Mouse (Mus musculus) adrenal gland, postnatal 10 days (tissue): ENCODE measurements around the gene Bcas1. TPM values are rescaled to one million over a fixed set of nuclear protein-coding genes. Genes with fewer than 3 reads are reported as not detected.
"Not testable (repeated sequence)": the region's sequence is repeated elsewhere in the genome, so short reads cannot be mapped to it uniquely, and the experiment has no call there.

Source experiments
- DNase-seq: peaks from one replicate; pipeline ENCODE4 v3.0.0; 2021; ENCODE audit warnings: mixed read lengths
- long read RNA-seq, 2 experiments: library from polyadenylated mRNA; stranded (forward); transcript quantifications; one replicate each; pipeline ENCODE4 v2.0.0; 2021
- total RNA-seq, 2 experiments: library from RNA; stranded (reverse); gene quantifications; 2 replicates each; pipeline ENCODE4 v1.2.3; 2021

Gene Bcas1
- total RNA-seq = under 1 TPM; 0.90 to 0.91 TPM
- long read RNA-seq, experiment 1, partial matches to known transcripts = 1 of 1 reads
- long read RNA-seq, experiment 1, other reads (novel, unspliced or antisense) = 0 of 1 reads
- long read RNA-seq, experiment 2 = 0 reads

DNA sequence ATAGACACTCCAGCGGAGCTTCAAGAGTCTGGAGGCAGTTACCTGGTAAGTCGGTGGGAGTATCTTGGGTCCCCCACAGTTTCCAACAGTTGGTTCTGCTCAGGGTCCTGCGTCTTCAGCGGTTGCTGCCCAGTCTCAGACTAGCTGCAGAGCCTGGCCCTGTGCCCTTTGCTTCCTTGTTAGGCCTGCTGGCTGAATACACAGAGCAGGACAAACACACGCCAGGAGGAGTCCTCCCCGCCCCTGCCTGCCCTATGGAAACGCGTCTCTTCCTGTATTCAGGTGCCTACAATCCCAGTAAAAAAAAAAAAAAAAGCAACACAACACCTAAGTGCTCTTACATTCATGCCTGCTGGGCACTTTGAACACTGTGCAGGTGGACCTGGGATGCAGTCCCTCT lies at the start of gene Bcas1:
Gene Bcas1 (minus strand): TSS at position 142 of the 400 bp plus-strand sequence.
- DNase-seq = no peak

DNA sequence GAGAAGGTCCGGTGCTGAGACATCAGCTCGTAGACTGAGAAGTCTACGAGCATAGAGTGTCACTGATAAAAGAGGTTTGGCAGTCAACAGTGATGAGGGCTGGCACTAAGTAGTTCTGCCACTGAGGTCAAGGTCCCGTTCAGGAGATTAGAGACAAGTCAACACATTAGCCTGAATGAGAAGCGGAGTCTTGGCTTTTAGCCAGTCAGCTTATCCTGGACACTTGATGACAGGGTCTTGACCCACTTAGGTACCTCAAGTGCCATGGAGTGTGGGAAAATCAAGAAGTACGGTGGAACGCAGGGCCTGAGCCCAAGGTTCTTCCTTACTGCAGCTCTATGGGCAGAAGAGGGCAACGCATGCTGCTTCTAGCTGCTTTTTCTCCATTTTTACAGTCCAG lies 49.0 kb upstream of the Bcas1 start:
- no peak for DNase-seq

DNA sequence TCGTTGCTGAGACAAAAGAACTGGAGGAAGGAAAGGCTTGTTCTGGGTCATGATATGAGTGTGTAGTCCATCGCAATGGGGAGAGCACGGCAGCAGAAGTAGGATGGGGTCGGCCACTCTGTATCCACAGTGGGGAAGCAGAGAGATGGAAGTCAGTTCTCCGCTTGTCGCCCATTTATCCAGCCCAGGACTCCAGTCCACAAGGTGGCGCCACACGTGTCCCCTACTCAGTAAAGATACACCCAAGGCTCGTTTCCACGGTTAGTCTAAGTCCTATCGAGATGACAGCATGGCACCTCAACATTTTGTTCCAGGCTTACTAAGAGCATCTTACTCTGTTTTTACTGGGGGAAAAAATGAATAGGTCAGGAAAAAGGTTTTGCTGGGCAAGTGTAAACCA lies 48.6 kb upstream of the Bcas1 start:
- DNase-seq = no peak

DNA sequence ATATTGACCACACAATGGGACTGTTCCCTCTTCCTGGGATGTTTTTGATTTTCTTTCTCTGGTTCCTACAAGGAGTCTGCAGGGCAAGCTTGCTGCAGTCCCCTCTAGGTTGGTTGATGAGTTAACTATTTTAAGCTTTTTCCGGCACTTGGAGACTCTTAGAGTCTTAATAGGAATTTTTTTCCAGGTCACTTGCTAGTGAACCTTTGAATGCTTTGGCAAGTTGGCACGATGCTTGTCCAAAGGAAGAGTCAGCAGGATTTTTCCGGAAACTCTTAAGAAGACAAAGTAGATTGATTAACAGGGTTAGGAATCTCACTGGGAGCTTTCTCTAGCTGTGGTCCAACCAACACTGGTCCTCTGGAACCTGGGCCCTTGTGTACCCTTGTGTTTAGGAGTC lies 47.5 kb upstream of the Bcas1 start:
- no peak for DNase-seq

DNA sequence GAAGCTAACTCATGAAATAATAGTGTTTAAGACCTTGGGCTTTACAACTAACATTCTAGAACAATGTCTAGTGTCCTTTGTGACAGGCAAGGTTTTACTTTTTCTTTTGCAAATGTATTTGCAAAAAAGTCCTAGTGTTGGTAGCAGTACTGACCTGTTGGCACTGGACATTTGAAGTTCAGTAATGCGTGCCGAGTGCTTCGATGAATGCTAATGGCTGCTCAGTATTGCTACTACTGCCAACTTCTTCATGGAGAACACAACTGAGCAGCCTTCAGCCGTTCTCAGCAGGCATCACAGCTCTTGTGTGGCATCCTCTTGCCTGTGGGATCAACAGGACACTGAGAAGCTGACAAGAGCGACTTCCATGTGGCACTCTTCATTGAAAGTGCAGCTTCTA lies 46.5 kb upstream of the Bcas1 start:
- DNase-seq = no peak

DNA sequence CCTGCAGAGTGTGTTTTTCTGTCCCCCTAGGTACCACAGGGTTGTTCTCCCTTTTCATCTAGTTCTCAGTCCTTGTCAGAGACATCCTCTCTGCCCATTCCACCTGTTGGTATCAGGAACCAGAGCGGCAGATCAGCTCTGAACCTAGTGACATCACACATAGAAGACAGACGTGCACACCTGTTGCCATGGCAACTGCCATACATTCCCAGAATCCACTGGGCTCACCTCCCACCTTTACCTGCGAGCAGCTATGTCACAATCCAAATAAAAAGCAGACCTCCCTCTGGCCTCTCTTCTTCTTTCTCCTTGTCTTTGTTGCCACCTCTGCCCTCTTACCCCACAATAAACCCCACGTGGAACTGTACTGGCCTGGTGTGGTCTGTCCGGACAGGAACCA lies 42.9 kb upstream of the Bcas1 start:
- DNase-seq = no peak

DNA sequence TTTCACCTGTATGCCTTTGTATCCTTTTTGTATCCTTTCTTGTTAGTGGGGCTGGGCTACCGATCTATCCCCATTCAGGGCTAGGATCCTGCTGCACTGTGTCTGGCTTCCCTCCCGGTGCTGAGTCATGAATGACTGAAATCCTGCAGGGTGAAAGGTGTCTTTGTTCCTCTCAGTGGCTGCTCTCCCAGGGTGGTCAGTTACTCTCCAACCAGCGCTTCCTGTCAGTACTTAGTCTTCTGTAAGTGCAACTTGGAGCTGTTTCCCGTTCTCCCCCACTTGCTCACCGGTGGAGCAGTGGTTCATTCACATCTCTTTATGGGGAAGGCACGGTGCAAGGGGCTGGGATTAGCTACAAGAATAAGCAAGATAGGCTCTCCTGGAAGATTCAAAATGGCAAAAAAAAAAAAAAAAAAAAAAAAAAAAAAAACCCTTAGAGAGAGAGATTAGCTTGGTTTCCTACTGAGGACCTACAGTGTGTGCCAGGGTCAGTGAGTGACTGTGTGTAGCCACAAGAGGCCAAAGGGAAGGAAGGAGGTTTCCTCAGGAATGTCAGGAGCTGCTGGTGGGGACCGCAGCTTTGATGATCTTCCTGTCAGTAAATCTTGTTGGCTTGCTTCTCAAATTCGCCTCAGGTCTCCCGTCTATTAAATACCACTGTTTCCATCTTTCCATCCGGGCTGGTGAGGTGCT lies 42.1 kb upstream of the Bcas1 start:
- DNase-seq = peak; percentile 78

DNA sequence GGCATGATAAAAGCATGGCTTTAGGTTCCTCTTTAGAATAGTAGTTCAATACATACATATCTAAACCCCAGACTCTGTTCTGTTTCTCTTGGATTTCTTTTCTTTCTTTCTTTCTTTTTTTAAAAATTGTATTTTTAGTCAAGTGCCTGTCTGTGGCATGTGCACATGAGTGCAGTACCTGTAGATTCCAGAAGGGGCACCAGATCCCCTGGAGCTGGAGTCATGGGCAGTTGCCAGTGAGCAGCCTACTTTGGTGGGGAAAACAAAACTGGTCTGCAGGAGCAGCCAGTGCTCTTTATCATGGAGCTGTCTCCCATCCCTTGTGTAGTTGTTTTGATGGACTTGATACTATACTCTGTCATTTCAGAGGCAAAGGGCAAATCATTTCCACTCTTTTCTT lies 40.4 kb upstream of the Bcas1 start:
- peak; percentile 14 for DNase-seq

DNA sequence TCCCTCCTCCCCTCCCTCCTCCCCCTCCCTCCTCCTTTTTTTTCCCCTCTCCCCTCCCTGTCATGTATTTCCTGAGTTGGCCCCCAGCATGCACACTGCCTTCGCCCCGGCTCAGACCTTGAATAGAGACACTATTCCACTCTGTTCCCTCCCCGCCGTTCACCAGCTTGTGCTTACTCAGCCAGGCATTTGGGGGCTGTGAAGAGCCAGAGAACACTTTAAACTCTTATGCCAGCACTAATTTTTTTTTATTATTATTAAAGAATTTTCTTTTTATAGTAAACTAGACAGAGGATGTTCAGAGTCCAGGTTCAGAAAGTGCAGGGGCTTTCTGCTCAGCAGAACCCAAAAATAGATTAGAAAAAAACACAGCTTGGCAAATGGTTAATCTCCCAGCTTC lies 37.2 kb upstream of the Bcas1 start:
- DNase-seq = no peak

DNA sequence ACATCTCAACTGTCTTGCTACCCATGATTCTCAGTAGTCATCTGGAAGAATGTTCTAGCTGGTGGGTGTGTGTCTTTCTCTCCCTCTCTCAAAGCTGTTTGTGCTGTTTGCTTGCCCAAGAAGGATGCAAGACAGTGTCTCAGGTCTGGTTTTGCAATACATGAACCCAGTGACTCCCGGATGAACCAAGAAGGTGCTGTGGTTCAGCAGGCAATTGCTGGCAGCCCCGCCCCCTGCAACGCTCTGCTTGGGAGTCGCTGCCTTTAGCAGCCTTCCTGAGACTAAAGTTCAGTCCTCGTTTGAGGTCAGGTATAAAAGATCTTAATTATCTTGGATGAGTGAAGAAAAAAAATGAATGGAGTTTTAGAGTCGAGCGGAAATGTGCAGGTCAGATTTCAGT lies 34.0 kb upstream of the Bcas1 start:
- no peak for DNase-seq

DNA sequence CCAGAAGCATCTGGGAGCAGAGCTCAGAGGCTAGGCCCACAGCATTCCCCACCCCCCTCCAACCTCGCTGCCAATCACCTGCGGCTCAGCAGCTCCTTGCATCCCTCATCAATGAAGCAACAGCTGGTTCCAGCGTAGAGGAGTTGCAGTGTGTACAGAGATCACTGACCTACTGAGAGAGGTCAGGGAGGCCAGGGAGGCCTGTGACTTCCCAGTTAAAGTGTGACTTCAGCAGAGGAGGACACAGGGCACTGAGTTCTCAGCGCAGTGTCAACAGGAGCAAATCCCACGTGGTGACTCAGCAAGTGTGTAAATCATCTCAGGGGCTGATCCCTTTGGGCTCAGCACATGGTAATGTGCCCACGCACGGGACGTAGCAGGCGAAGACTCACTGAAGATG lies 32.2 kb upstream of the Bcas1 start:
- no peak for DNase-seq

DNA sequence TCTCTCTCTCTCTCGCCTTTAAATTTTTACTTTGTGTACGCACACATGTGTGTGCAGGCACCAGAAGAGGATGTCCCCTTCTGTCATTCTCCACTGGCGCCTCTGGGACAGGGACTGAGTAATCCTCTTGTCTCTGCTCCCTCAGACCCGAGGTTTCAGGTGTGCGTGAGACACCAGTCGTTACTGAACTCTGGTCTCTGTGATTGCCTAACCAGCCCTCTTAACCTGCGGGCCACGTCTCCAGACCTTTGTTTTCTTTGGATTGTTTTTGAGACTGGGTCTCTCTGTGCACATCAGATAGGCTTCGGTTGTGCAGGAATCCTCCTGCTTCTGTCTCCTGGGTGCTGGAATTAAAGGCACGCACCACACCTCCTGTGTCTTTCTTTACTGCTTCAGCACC lies 31.5 kb upstream of the Bcas1 start:
- DNase-seq = no peak

DNA sequence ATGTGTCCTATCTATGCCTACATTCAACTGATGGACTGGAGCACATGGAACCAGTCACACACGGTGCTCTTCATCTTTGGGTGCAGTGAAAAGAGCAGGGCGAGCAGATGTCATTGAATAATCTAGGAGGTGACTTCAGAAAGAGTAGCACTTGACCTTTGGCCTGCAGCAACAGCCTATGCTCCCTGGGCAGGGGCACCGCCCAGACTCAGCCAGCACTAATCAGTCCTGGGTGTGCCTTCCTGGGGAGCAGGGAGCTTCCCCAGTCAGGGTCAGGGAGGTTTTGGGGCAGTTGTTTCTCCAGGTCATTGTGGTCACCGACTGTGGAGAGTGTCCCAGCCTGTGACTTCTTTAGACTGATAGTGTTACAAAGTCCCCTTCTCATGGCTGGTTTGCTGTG lies 26.2 kb upstream of the Bcas1 start:
- not testable (repeated sequence) for DNase-seq

DNA sequence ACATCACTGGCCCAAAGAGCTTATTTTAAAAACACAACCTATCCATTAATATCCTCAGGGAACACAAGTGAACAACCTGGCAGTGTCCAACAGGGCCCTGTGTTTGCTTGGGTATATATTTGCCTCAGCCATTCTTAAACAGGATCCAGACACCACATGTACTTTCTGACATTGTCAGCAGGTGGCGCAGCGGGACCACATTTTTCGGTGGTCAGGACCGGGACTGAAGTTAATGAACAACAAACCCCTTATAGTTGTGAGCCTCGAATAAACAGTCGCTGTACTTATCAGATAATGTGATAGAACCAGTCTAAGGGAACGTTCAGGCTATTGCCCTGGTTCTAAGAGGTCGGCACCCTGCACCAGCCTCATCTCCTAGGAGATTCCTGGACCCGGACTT lies 23.3 kb upstream of the Bcas1 start:
- peak; percentile 85 for DNase-seq

DNA sequence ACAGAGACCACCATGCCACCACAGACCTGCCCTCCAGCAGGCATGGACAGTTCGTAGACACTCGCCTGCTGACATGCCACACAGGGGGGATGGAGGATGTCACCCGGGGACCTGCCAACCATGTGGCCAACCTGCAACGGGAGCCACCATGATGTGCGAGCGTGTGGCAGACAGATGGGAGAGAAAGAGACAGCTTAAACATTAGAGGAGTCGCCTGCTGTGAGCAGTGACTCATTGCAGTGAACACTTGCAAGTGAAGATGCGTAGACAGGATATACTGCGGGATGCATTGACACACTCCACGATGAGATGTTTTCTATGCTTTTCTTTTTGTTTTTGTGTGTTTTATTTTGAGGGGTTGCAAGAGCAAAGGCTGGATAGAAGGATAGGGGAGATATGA lies 20.0 kb upstream of the Bcas1 start:
- DNase-seq = no peak

DNA sequence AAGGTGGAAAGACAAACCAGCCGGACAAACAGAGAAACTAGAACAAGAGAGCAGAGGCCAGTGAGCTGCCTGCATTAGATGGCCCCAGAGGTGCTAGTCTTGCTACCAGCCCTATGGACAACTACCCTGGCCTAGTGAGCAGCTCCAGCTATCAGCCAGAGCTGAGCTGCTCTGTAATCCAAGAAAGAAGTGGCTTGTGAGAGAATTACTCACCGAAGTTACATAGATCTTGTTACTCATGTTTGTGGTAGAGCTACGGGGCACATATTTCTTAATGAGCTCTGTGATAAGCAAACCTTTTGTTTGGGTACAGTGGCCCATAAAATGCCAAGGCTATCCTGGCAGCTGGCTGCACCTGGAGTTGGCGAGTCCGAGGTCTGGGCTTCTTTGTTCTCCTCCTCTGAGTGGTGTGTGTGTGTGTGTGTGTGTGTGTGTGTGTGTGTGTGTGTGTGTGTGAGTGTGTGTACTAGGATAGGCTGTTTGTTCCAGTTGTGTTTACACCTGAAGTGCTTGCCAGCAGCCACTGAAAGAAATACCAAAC lies 19.3 kb upstream of the Bcas1 start:
- DNase-seq = peak; percentile 16

DNA sequence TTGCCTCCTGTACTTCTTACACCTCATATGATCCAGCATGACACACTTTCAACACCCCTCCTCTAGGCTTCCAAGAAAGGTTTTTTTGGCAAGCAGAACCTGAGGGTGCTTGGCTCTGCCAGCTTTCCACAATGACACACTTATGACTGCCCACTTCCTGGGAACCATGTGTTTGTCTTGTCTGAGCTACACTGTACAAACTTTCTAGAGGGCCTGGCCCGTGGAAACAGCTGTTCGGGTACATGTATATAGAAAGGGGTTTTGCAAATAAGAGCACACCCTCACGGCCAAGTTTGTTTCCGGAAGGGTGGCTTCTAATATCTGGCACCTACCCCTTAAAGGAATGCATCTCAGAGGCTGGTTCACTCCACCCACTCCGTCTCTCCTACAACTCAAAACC lies 18.2 kb upstream of the Bcas1 start:
- no peak for DNase-seq

DNA sequence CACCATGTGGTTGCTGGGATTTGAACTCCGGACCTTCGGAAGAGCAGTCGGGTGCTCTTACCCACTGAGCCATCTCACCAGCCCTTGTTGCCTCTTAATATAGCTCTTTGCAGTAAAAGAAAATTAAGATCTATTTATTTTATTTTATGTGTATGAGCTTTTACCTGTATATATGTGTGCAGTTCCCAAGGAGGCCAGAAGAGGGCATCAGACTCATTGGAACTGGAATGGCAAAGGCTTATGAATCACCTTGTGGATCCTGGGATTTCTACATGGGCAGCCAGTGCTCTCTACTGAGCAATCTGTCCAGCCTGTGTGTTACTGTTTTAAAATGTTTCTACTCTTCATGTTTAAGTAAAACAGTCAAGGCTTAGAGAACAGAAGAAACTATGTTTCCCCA lies 14.9 kb upstream of the Bcas1 start:
- peak; percentile 56 for DNase-seq

DNA sequence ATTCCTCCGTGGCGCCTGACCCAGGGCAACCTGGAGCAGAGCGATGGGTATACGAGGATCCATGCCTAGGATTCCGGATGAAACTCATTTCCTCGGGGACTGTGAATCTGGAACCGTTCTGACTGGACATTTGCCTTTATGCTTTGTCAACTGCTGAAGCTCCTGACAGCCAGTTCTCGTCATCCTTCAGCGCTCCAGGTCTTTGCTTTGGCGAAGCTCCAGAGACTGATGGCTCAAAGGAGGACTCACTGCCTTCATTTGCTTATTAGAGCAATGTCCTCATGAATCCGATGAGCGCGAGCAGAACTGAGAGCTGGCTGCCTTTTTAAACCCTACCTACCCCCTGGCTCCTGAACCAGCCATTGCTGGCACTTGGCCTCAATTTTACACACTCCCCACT lies 11.1 kb upstream of the Bcas1 start:
- DNase-seq = no peak

DNA sequence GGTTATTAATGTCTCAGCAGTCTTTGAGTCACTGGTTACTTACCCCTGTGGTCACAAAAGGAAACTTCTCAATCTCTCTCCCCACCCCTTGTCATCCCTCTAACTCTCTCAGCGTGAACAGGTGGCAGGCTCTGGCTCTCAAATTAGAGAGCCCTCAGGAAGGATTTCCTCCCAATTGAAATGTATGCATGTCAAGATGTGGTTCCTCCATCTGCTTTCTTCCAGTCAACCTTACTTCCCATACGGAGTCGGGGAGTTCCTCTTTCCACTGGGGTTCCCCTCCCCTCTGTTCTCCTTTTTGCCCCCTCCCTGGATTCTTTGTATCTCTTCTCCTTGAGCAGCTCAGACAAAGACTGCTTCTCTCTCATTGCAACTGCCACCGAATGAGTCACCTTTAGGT lies 8.6 kb upstream of the Bcas1 start:
- DNase-seq = no peak

DNA sequence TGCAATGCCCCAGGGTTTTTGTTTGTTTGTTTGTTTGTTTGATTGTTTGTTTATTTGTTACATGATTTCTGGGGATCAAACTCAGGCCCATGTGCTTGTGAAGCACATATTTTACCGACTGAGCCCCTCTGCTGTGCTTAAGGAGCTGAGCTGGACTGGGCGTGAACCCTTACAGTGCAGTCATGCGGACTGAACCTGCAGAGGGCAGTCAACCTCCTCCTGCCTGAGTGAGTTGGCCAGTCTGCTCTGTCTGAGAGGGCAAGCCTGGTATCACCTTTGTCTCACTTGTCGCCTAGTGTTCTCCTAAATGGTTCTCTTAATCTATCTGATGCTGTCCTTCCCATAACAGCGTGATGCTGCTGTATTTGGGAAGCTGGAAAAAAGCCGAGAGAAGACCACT lies 4.5 kb upstream of the Bcas1 start:
- DNase-seq = no peak

DNA sequence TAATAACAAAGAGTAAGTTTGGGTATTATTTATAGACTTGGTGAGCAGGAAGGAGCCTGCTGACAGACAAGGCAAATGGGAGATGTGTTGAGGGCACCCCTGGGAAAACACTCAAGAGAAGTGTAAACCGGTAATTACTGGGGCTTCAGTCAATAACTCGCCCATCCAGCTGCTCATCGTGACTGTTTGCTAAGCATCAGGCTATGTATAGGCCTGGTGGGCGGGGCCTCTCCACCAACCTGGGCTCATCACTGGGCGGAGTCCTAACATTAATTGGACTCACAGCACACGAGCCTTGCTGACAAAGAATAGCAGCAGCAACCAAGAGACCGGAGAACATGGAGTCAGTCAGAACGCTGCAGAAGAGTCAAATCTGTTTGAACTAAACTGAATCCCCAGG lies 1.3 kb upstream of the Bcas1 start:
- no peak for DNase-seq

DNA sequence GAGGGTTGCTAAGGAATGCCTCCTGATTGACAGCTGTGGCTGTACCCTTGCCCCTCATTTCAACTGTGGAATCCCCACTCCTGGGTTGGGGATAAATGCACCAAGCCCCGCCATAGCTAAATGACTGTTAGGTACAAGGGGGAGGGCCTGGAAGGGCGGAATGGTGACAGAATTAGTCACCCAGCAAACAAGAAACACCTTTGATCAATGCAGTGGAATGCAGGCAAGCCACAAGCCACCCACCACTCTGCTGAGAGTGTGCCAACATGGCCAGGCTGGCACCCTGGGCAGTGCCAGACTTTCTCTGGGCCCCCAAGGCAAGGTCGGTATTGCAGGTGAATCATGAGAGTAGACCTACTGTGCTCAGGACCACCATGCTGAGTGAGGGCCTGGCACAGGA lies 3.5 kb downstream of the Bcas1 start:
- DNase-seq = no peak

DNA sequence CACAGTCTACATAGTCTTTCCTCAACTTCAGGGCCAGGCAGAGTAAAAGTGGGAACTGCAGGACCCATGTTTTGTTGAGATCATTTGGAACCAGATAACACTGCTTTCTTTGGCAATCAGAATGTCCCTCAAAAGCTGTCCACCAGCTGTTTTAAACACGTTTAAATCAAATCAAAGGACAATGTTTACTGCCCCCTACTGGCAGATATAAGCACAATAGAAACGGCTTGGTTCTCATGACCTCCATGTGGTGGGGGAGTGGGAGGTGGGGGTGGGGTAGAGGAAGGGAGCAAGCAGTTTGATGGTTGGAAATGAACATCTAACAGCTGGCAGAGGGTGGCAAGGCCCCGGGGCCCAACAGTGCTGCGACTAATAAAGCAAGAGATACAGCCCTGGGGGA lies 5.7 kb downstream of the Bcas1 start:
- no peak for DNase-seq

DNA sequence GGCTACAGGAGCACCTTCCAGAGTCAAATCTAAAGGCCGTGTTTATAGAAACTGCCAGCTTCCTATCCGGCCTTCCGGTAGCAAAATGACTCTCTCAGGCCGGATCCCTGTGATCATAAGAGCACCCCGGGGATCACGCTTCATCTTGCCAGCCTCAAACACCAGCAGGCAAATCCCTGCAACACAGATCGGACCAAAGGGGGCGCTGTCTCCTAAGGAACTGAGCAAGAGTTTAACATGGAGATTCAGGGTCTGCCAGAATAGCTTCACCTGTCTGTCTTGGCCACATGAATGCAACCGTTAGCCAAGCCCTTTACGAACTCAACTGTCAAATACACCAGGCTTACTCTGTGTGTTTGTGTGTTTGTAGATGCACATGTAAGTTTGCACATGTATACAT lies 8.9 kb downstream of the Bcas1 start:
- DNase-seq = peak; percentile 49
